Mouse (Mus musculus) midbrain, embryonic 11.5 days (tissue): ENCODE data around the gene Klhl31. TPM values are rescaled to one million over a fixed set of nuclear protein-coding genes. Genes with fewer than 3 reads are reported as not detected.

Experiments used
- ATAC-seq: fragments of 200-750 bp; cut with Nextera tagmentation; 2 replicates; pipeline ENCODE4 v1.8.0; 2017; ENCODE audit warnings: moderate TSS enrichment, moderate library complexity; ENCODE audit not compliant: low FRiP score
- DNase-seq: peaks from one replicate; pipeline ENCODE4 v3.0.0; 2015; ENCODE audit warnings: low spot score; ENCODE audit errors: missing footprints
- H3K27ac ChIP-seq: fragments of 300-500 bp; sonication (generic); 2 replicates; pipeline ENCODE4 v1.5.1; 2014; ENCODE audit warnings: low read depth, low read length
- H3K27me3 ChIP-seq: fragments of 300-500 bp; sonication (generic); 2 replicates; pipeline ENCODE4 v1.6.1; 2014; ENCODE audit warnings: mild to moderate bottlenecking, low read length, moderate library complexity, mixed read lengths; ENCODE audit not compliant: control insufficient read depth, insufficient read depth
- H3K36me3 ChIP-seq: fragments of 300-500 bp; sonication (generic); 2 replicates; pipeline ENCODE4 v1.6.1; 2014; ENCODE audit warnings: mild to moderate bottlenecking, low read length, moderate library complexity, mixed read lengths; ENCODE audit not compliant: control insufficient read depth, insufficient read depth
- H3K4me1 ChIP-seq: fragments of 300-500 bp; sonication (generic); 2 replicates; pipeline ENCODE4 v1.6.1; 2014; ENCODE audit warnings: low read length; ENCODE audit not compliant: control insufficient read depth, insufficient read depth
- H3K4me2 ChIP-seq: fragments of 300-500 bp; sonication (generic); 2 replicates; pipeline ENCODE4 v1.6.1; 2014; ENCODE audit warnings: mild to moderate bottlenecking, moderate library complexity
- H3K4me3 ChIP-seq: fragments of 300-500 bp; sonication (generic); 2 replicates; pipeline ENCODE4 v1.5.1; 2014; ENCODE audit warnings: low read depth, low read length
- H3K9ac ChIP-seq: fragments of 300-500 bp; sonication (generic); 2 replicates; pipeline ENCODE4 v1.6.1; 2014; ENCODE audit warnings: low read length
- H3K9me3 ChIP-seq: fragments of 300-500 bp; sonication (generic); 2 replicates; pipeline ENCODE4 v1.6.1; 2016; ENCODE audit warnings: low read length; ENCODE audit not compliant: control insufficient read depth
- WGBS: fragments of 180-500 bp; shearing (Covaris S2); extraction: QIAGEN DNeasy Blood & Tissue Kit; methylation state at CpG from one replicate; pipeline ENCODE4 v1.1.7; 2014; 5-methylcytosine and 5-hydroxymethylcytosine counted together
- polyA plus RNA-seq: library from polyadenylated mRNA; unstranded; fragments of >200 nt; fragmentation: Nextera tagmentation; extraction: Ambion mirVana; gene quantifications from 2 replicates; pipeline ENCODE4 v1.2.1, GENCODE M21; 2014

Gene Klhl31
- polyA plus RNA-seq, 1 experiment from 2014 or later, result 0.14 TPM

GRCm38 (mm10) chr9:77632432-77632831 lies 3.9 kb upstream of the Klhl31 start:
- no peak overlapping the region for H3K9ac ChIP-seq
- H3K4me1 ChIP-seq, result no peaks in the 10 kb centered on the region
- no peaks in the 10 kb centered on the region for H3K36me3 ChIP-seq
- H3K27me3 ChIP-seq, result no peaks in the 10 kb centered on the region
- DNase-seq, result peak; percentile 56
- H3K27ac ChIP-seq, result no peak overlapping the region
- no peaks in the 10 kb centered on the region for H3K9me3 ChIP-seq
- no peak for ATAC-seq
- 87% methylated on average over 3 of the region's 3 CpGs for WGBS
- no peak overlapping the region for H3K4me2 ChIP-seq
- no peak overlapping the region for H3K4me3 ChIP-seq

- no peaks in the 10 kb centered on the region for H3K9me3 ChIP-seq
- H3K4me2 ChIP-seq, result no peak overlapping the region
- H3K9ac ChIP-seq, result no peak overlapping the region
- no peaks in the 10 kb centered on the region for H3K36me3 ChIP-seq
- no peaks in the 10 kb centered on the region for H3K4me1 ChIP-seq
- DNase-seq, result no peak
- H3K27me3 ChIP-seq, result no peaks in the 10 kb centered on the region
- H3K27ac ChIP-seq, result no peak overlapping the region
- ATAC-seq, result no peak
- no peak overlapping the region for H3K4me3 ChIP-seq
- 89% methylated on average over 5 of the region's 5 CpGs for WGBS
These were observed 297 bp upstream of the Klhl31 start for GRCm38 (mm10) chr9:77636003-77636402.

GRCm38 (mm10) chr9:77637357-77637756 lies 1.1 kb downstream of the Klhl31 start:
- WGBS, result 77% methylated on average over 10 of the region's 10 CpGs
- Histone ChIP-seq H3K27me3 (no peaks in the 10 kb centered on the region), H3K4me3 (no peak overlapping the region), H3K4me2 (no peak overlapping the region), H3K27ac (no peak overlapping the region), H3K9ac (no peak overlapping the region), H3K36me3 (no peaks in the 10 kb centered on the region), H3K4me1 (no peaks in the 10 kb centered on the region), H3K9me3 (no peaks in the 10 kb centered on the region)
- ATAC-seq (no peak), DNase-seq (no peak)

GRCm38 (mm10) chr9:77645176-77645575 lies 8.9 kb downstream of the Klhl31 start:
- H3K9me3 ChIP-seq, result no peaks in the 10 kb centered on the region
- H3K27me3 ChIP-seq, result no peaks in the 10 kb centered on the region
- WGBS, result 83% methylated on average over 2 of the region's 2 CpGs
- no peak overlapping the region for H3K27ac ChIP-seq
- ATAC-seq (no peak), DNase-seq (peak; percentile 51)
- H3K4me3 ChIP-seq, result no peak overlapping the region
- no peaks in the 10 kb centered on the region for H3K4me1 ChIP-seq
- H3K9ac ChIP-seq, result no peak overlapping the region
- no peaks in the 10 kb centered on the region for H3K36me3 ChIP-seq
- H3K4me2 ChIP-seq, result no peak overlapping the region

- no peaks in the 10 kb centered on the region for H3K36me3 ChIP-seq
- ATAC-seq, result no peak
- H3K9ac ChIP-seq, result no peak overlapping the region
- H3K27ac ChIP-seq, result no peak overlapping the region
- 77% methylated on average over 7 of the region's 7 CpGs for WGBS
- H3K9me3 ChIP-seq, result no peaks in the 10 kb centered on the region
- DNase-seq, result peak; percentile 23
- peaks cover 9% of the 10 kb centered on the region for H3K27me3 ChIP-seq
- H3K4me3 ChIP-seq, result no peak overlapping the region
- H3K4me1 ChIP-seq, result no peaks in the 10 kb centered on the region
- no peak overlapping the region for H3K4me2 ChIP-seq
These were observed 15.5 kb downstream of the Klhl31 start for GRCm38 (mm10) chr9:77651847-77652246.

- Histone ChIP-seq H3K9ac (no peak overlapping the region), H3K4me2 (no peak overlapping the region), H3K27me3 (peaks cover 9% of the 10 kb centered on the region), H3K9me3 (no peaks in the 10 kb centered on the region), H3K4me3 (no peak overlapping the region), H3K4me1 (no peaks in the 10 kb centered on the region), H3K36me3 (no peaks in the 10 kb centered on the region), H3K27ac (no peak overlapping the region)
- ATAC-seq, result no peak
- 84% methylated on average over 3 of the region's 3 CpGs for WGBS
- peak; percentile 71 for DNase-seq
These were observed 17.6 kb downstream of the Klhl31 start for GRCm38 (mm10) chr9:77653907-77654306.

- under 1% methylated on average over 85 of the region's 85 CpGs for WGBS
- Histone ChIP-seq H3K4me1 (no peaks in the 10 kb centered on the region), H3K36me3 (no peaks in the 10 kb centered on the region), H3K27ac (no peak overlapping the region), H3K27me3 (peaks cover 9% of the 10 kb centered on the region), H3K9ac (peak overlapping the region; percentile 65), H3K9me3 (no peaks in the 10 kb centered on the region), H3K4me3 (peak overlapping the region; percentile 62), H3K4me2 (peak overlapping the region; percentile 100)
- ATAC-seq (peak; percentile 91), DNase-seq (peak; percentile 96)
These were observed 19.1 kb downstream of the Klhl31 start for GRCm38 (mm10) chr9:77655181-77655934.

GRCm38 (mm10) chr9:77655935-77656288 lies 19.6 kb downstream of the Klhl31 start:
- Histone ChIP-seq H3K4me2 (peak overlapping the region; percentile 100), H3K9ac (peak overlapping the region; percentile 65), H3K27ac (no peak overlapping the region), H3K27me3 (peaks cover 9% of the 10 kb centered on the region), H3K9me3 (no peaks in the 10 kb centered on the region), H3K4me3 (peak overlapping the region; percentile 62), H3K36me3 (no peaks in the 10 kb centered on the region), H3K4me1 (no peaks in the 10 kb centered on the region)
- 1% methylated on average over 7 of the region's 7 CpGs for WGBS
- ATAC-seq (peak; percentile 64), DNase-seq (no peak)

GRCm38 (mm10) chr9:77662917-77663316 lies 26.6 kb downstream of the Klhl31 start:
- Histone ChIP-seq H3K36me3 (no peaks in the 10 kb centered on the region), H3K27me3 (no peaks in the 10 kb centered on the region), H3K9ac (no peak overlapping the region), H3K4me2 (no peak overlapping the region), H3K4me1 (no peaks in the 10 kb centered on the region), H3K27ac (no peak overlapping the region), H3K9me3 (no peaks in the 10 kb centered on the region), H3K4me3 (no peak overlapping the region)
- 75% methylated on average over 3 of the region's 3 CpGs for WGBS
- DNase-seq (no peak), ATAC-seq (no peak)
